Mouse (Mus musculus): ENCODE results near the gene Cog6. TPM values are rescaled to one million over a fixed set of nuclear protein-coding genes. Genes with fewer than 3 reads are reported as not detected.
A peak's percentile ranks its signal among the peaks of the same experiment; 100 is the strongest.

The Cog6 gene
- total RNA-seq, 2 experiments from 2014 or later: 54.1 to 55.3 TPM

- intact Hi-C loops (cut with DNase I): loop anchor here (5.0 kb wide), 1 partner anchor 206 kb away; no protein-coding TSS in a partner anchor
- no peak for DNase-seq
Measured at GRCm38 (mm10) chr3:52972916-52973315, 44.1 kb downstream of the Cog6 start.

- intact Hi-C loops (cut with DNase I): no loop called here
- DNase-seq: no peak
Measured at GRCm38 (mm10) chr3:52967046-52967445, 50.0 kb downstream of the Cog6 start.

- intact Hi-C loops (cut with DNase I): loop anchor here (5.0 kb wide), 2 partner anchors 57 to 122 kb away; no protein-coding TSS in a partner anchor
- no peak for DNase-seq
Measured at GRCm38 (mm10) chr3:52964206-52964605, 52.8 kb downstream of the Cog6 start.

GRCm38 (mm10) chr3:52963441-52963840 is 53.6 kb downstream of the Cog6 start:
- no peak for DNase-seq
- intact Hi-C loops (cut with DNase I): loop anchor here (5.0 kb wide), 2 partner anchors 56 to 121 kb away; no protein-coding TSS in a partner anchor

- DNase-seq: no peak
- intact Hi-C loops (cut with DNase I): loop anchor here (5.0 kb wide), 2 partner anchors 55 to 120 kb away; no protein-coding TSS in a partner anchor
Measured at GRCm38 (mm10) chr3:52962391-52962790, 54.6 kb downstream of the Cog6 start.

GRCm38 (mm10) chr3:52961661-52962060 is 55.4 kb downstream of the Cog6 start:
- DNase-seq: no peak
- intact Hi-C loops (cut with DNase I): loop anchor here (5.0 kb wide), 2 partner anchors 54 to 119 kb away; no protein-coding TSS in a partner anchor

GRCm38 (mm10) chr3:52960951-52961350 is 56.1 kb downstream of the Cog6 start:
- intact Hi-C loops (cut with DNase I): loop anchor here (5.0 kb wide), 2 partner anchors 54 to 119 kb away; no protein-coding TSS in a partner anchor
- DNase-seq: no peak

GRCm38 (mm10) chr3:52958444-52959120 is 58.5 kb downstream of the Cog6 start:
- no peak for DNase-seq
- intact Hi-C loops (cut with DNase I): loop anchor here (5.0 to 10.0 kb wide), 2 partner anchors 554 to 701 kb away; no protein-coding TSS in a partner anchor

- DNase-seq: no peak
- intact Hi-C loops (cut with DNase I): loop anchor here (5.0 to 10.0 kb wide), 2 partner anchors 553 to 701 kb away; no protein-coding TSS in a partner anchor
Measured at GRCm38 (mm10) chr3:52957861-52958260, 59.2 kb downstream of the Cog6 start.

- intact Hi-C loops (cut with DNase I): loop anchor here (5.0 to 10.0 kb wide), 2 partner anchors 551 to 699 kb away; no protein-coding TSS in a partner anchor
- no peak for DNase-seq
Measured at GRCm38 (mm10) chr3:52956236-52956635, 60.8 kb downstream of the Cog6 start.

- peak; percentile 28 to 35 for DNase-seq
- intact Hi-C loops (cut with DNase I): loop anchor here (2.0 to 10.0 kb wide), 3 partner anchors 503 to 698 kb away; no protein-coding TSS in a partner anchor
Measured at GRCm38 (mm10) chr3:52955481-52956019, 61.5 kb downstream of the Cog6 start.

GRCm38 (mm10) chr3:52954656-52955055 is 62.4 kb downstream of the Cog6 start:
- intact Hi-C loops (cut with DNase I): loop anchor here (2.0 to 10.0 kb wide), 4 partner anchors 312 to 697 kb away; no protein-coding TSS in a partner anchor
- DNase-seq: peak; percentile 50 to 51

- intact Hi-C loops (cut with DNase I): loop anchor here (2.0 to 10.0 kb wide), 3 partner anchors 312 to 549 kb away; no protein-coding TSS in a partner anchor
- peak in 1 of 2 experiments; percentile 20 for DNase-seq
Measured at GRCm38 (mm10) chr3:52953831-52954230, 63.2 kb downstream of the Cog6 start.

- intact Hi-C loops (cut with DNase I): no loop called here
- no peak for DNase-seq
Measured at GRCm38 (mm10) chr3:52948824-52949223, 68.2 kb downstream of the Cog6 start.

GRCm38 (mm10) chr3:52947444-52947843 is 69.6 kb downstream of the Cog6 start:
- intact Hi-C loops (cut with DNase I): no loop called here
- DNase-seq: no peak

- DNase-seq: peak; percentile 61 to 74
- intact Hi-C loops (cut with DNase I): no loop called here
Measured at GRCm38 (mm10) chr3:52940832-52941468, 76.1 kb downstream of the Cog6 start.

GRCm38 (mm10) chr3:52938398-52938797 is 78.6 kb downstream of the Cog6 start:
- intact Hi-C loops (cut with DNase I): no loop called here
- DNase-seq: peak; percentile 34 to 39

GRCm38 (mm10) chr3:52937739-52938306 is 79.2 kb downstream of the Cog6 start:
- DNase-seq: no peak
- intact Hi-C loops (cut with DNase I): no loop called here

GRCm38 (mm10) chr3:52931956-52932355 is 85.1 kb downstream of the Cog6 start:
- intact Hi-C loops (cut with DNase I): no loop called here
- no peak for DNase-seq

Measured in heart, postnatal 36 days (tissue).